Mouse (Mus musculus) forebrain, embryonic 11.5 days (tissue): ENCODE data around the gene Mcu. TPM values are rescaled to one million over a fixed set of nuclear protein-coding genes. Genes with fewer than 3 reads are reported as not detected.

Source experiments
- ATAC-seq: fragments of 200-750 bp; cut with Nextera tagmentation; replicated peaks from 2 replicates; pipeline ENCODE4 v1.8.0; 2017; ENCODE audit warnings: moderate TSS enrichment; ENCODE audit not compliant: low FRiP score
- DNase-seq: peaks from one replicate; pipeline ENCODE4 v3.0.0-alpha.2; 2017; ENCODE audit warnings: low spot score
- H3K27ac ChIP-seq: fragments of 300-500 bp; sonication (generic); 2 replicates; pipeline ENCODE4 v1.5.1; 2014; ENCODE audit warnings: low read depth, low read length
- H3K27me3 ChIP-seq: fragments of 300-500 bp; sonication (generic); 2 replicates; pipeline ENCODE4 v1.6.1; 2014; ENCODE audit warnings: mild to moderate bottlenecking, low read length, mixed read lengths; ENCODE audit not compliant: control insufficient read depth, insufficient read depth
- H3K36me3 ChIP-seq: fragments of 300-500 bp; sonication (generic); 2 replicates; pipeline ENCODE4 v1.6.1; 2014; ENCODE audit warnings: mild to moderate bottlenecking, low read length, moderate library complexity, mixed read lengths; ENCODE audit not compliant: control insufficient read depth, insufficient read depth
- H3K4me1 ChIP-seq: fragments of 300-500 bp; sonication (generic); replicated peaks from 2 replicates; pipeline ENCODE4 v1.6.1; 2014; ENCODE audit warnings: low read length, mixed read lengths; ENCODE audit not compliant: control insufficient read depth, insufficient read depth
- H3K4me2 ChIP-seq: fragments of 300-500 bp; sonication (generic); 2 replicates; pipeline ENCODE4 v1.6.1; 2014; ENCODE audit warnings: low read depth, mild to moderate bottlenecking, low read length, moderate library complexity, mixed read lengths; ENCODE audit not compliant: severe bottlenecking
- H3K4me3 ChIP-seq: fragments of 300-500 bp; sonication (generic); 2 replicates; pipeline ENCODE4 v1.5.1; 2014; ENCODE audit warnings: low read depth, low read length
- H3K9ac ChIP-seq: fragments of 300-500 bp; sonication (generic); 2 replicates; pipeline ENCODE4 v1.6.1; 2014; ENCODE audit warnings: low read length
- H3K9me3 ChIP-seq: fragments of 300-500 bp; sonication (generic); 2 replicates; pipeline ENCODE4 v1.6.1; 2016; ENCODE audit warnings: low read length, mixed read lengths; ENCODE audit not compliant: control insufficient read depth
- WGBS: fragments of 180-500 bp; shearing (Covaris S2); extraction: QIAGEN DNeasy Blood & Tissue Kit; methylation state at CpG from one replicate; pipeline ENCODE4 v1.1.7; 2014; 5-methylcytosine and 5-hydroxymethylcytosine counted together
- polyA plus RNA-seq: library from polyadenylated mRNA; unstranded; fragments of >200 nt; fragmentation: Nextera tagmentation; extraction: Ambion mirVana; gene quantifications from 2 replicates; pipeline ENCODE4 v1.2.1, GENCODE M21; 2014

The Mcu gene
- polyA plus RNA-seq, 1 experiment from 2014 or later, result 22.3 TPM

- Histone ChIP-seq H3K4me1 (no peaks in the 10 kb centered on the region), H3K4me2 (no peak overlapping the region), H3K27me3 (no peaks in the 10 kb centered on the region), H3K36me3 (no peaks in the 10 kb centered on the region), H3K4me3 (no peak overlapping the region), H3K27ac (no peak overlapping the region), H3K9me3 (no peaks in the 10 kb centered on the region), H3K9ac (no peak overlapping the region)
- DNase-seq, result no peak
- 81% methylated on average over 8 of the region's 8 CpGs for WGBS
- ATAC-seq, result no peak
Observed at GRCm38 (mm10) chr10:59602043-59602442, 14.4 kb downstream of the Mcu start.

- Histone ChIP-seq H3K27me3 (no peaks in the 10 kb centered on the region), H3K9ac (no peak overlapping the region), H3K9me3 (no peaks in the 10 kb centered on the region), H3K4me2 (no peak overlapping the region), H3K36me3 (no peaks in the 10 kb centered on the region), H3K4me3 (no peak overlapping the region), H3K27ac (no peak overlapping the region), H3K4me1 (no peaks in the 10 kb centered on the region)
- no peak for ATAC-seq
- 92% methylated on average over 8 of the region's 8 CpGs for WGBS
- no peak for DNase-seq
Observed at GRCm38 (mm10) chr10:59600516-59600915, 16.0 kb downstream of the Mcu start.

- H3K9ac ChIP-seq, result no peak overlapping the region
- H3K27me3 ChIP-seq, result no peaks in the 10 kb centered on the region
- ATAC-seq (no peak), DNase-seq (no peak)
- WGBS, result 85% methylated on average over 13 of the region's 13 CpGs
- H3K9me3 ChIP-seq, result no peaks in the 10 kb centered on the region
- H3K4me3 ChIP-seq, result no peak overlapping the region
- no peak overlapping the region for H3K27ac ChIP-seq
- H3K36me3 ChIP-seq, result no peaks in the 10 kb centered on the region
- H3K4me1 ChIP-seq, result no peaks in the 10 kb centered on the region
- H3K4me2 ChIP-seq, result no peak overlapping the region
Observed at GRCm38 (mm10) chr10:59593826-59594570, 22.5 kb downstream of the Mcu start.

- Histone ChIP-seq H3K27ac (no peak overlapping the region), H3K4me2 (no peak overlapping the region), H3K36me3 (no peaks in the 10 kb centered on the region), H3K9ac (no peak overlapping the region), H3K9me3 (no peaks in the 10 kb centered on the region), H3K4me3 (no peak overlapping the region), H3K4me1 (no peaks in the 10 kb centered on the region), H3K27me3 (no peaks in the 10 kb centered on the region)
- DNase-seq (no peak), ATAC-seq (no peak)
- WGBS, result 95% methylated on average over 9 of the region's 9 CpGs
Observed at GRCm38 (mm10) chr10:59590606-59591005, 25.9 kb downstream of the Mcu start.

GRCm38 (mm10) chr10:59589856-59590255, 26.6 kb downstream of the Mcu start:
- no peak for ATAC-seq
- H3K9ac ChIP-seq, result no peak overlapping the region
- no peak for DNase-seq
- no peak overlapping the region for H3K4me2 ChIP-seq
- no peaks in the 10 kb centered on the region for H3K9me3 ChIP-seq
- whole genome bisulfite sequencing, result 93% methylated on average over 13 of the region's 13 CpGs
- H3K4me3 ChIP-seq, result no peak overlapping the region
- no peak overlapping the region for H3K27ac ChIP-seq
- no peaks in the 10 kb centered on the region for H3K36me3 ChIP-seq
- H3K4me1 ChIP-seq, result no peaks in the 10 kb centered on the region
- H3K27me3 ChIP-seq, result no peaks in the 10 kb centered on the region

GRCm38 (mm10) chr10:59589420-59589819, 27.1 kb downstream of the Mcu start:
- DNase-seq (no peak), ATAC-seq (no peak)
- Histone ChIP-seq H3K36me3 (no peaks in the 10 kb centered on the region), H3K9ac (no peak overlapping the region), H3K4me1 (no peaks in the 10 kb centered on the region), H3K4me3 (no peak overlapping the region), H3K4me2 (no peak overlapping the region), H3K27ac (no peak overlapping the region), H3K9me3 (no peaks in the 10 kb centered on the region), H3K27me3 (no peaks in the 10 kb centered on the region)
- WGBS, result 91% methylated on average over 7 of the region's 7 CpGs

GRCm38 (mm10) chr10:59588135-59588534, 28.4 kb downstream of the Mcu start:
- Histone ChIP-seq H3K4me1 (no peaks in the 10 kb centered on the region), H3K9ac (no peak overlapping the region), H3K4me3 (no peak overlapping the region), H3K4me2 (no peak overlapping the region), H3K9me3 (no peaks in the 10 kb centered on the region; the same call in 1 of the 2 replicates), H3K27ac (no peak overlapping the region), H3K36me3 (no peaks in the 10 kb centered on the region), H3K27me3 (no peaks in the 10 kb centered on the region)
- ATAC-seq, result no peak
- 88% methylated on average over 7 of the region's 7 CpGs for WGBS
- no peak for DNase-seq

GRCm38 (mm10) chr10:59586821-59587220, 29.7 kb downstream of the Mcu start:
- H3K4me2 ChIP-seq, result no peak overlapping the region
- no peaks in the 10 kb centered on the region for H3K36me3 ChIP-seq
- no peak overlapping the region for H3K9ac ChIP-seq
- H3K27me3 ChIP-seq, result no peaks in the 10 kb centered on the region
- H3K27ac ChIP-seq, result no peak overlapping the region
- H3K4me1 ChIP-seq, result no peaks in the 10 kb centered on the region
- DNase-seq, result no peak
- H3K4me3 ChIP-seq, result no peak overlapping the region
- H3K9me3 ChIP-seq, result no peaks in the 10 kb centered on the region; the same call in 1 of the 2 replicates
- ATAC-seq, result no peak
- 96% methylated on average over 15 of the region's 15 CpGs for WGBS

- H3K9ac ChIP-seq, result no peak overlapping the region
- H3K36me3 ChIP-seq, result no peaks in the 10 kb centered on the region
- ATAC-seq (no peak), DNase-seq (no peak)
- no peaks in the 10 kb centered on the region for H3K4me1 ChIP-seq
- no peak overlapping the region for H3K4me2 ChIP-seq
- 87% methylated on average over 5 of the region's 5 CpGs for WGBS
- no peak overlapping the region for H3K27ac ChIP-seq
- no peak overlapping the region for H3K4me3 ChIP-seq
- no peaks in the 10 kb centered on the region; the same call in 1 of the 2 replicates for H3K9me3 ChIP-seq
- no peaks in the 10 kb centered on the region for H3K27me3 ChIP-seq
Observed at GRCm38 (mm10) chr10:59585621-59586020, 30.9 kb downstream of the Mcu start.
